Mouse (Mus musculus) forebrain, embryonic 12.5 days (tissue): ENCODE measurements around the gene D430041D05Rik. TPM values are rescaled to one million over a fixed set of nuclear protein-coding genes. Genes with fewer than 3 reads are reported as not detected.

Experiments
- ATAC-seq: fragments of 200-750 bp; cut with Nextera tagmentation; 2 replicates; pipeline ENCODE4 v1.8.0; 2017; ENCODE audit warnings: moderate TSS enrichment; ENCODE audit not compliant: low FRiP score
- H3K27ac ChIP-seq: fragments of 300-500 bp; sonication (generic); 2 replicates; pipeline ENCODE4 v1.5.1; 2016; ENCODE audit warnings: mild to moderate bottlenecking
- H3K27me3 ChIP-seq: fragments of 300-500 bp; sonication (generic); 2 replicates; pipeline ENCODE4 v1.6.1; 2016; ENCODE audit warnings: mild to moderate bottlenecking
- H3K36me3 ChIP-seq: fragments of 300-500 bp; sonication (generic); replicated peaks from 2 replicates; pipeline ENCODE4 v1.6.1; 2016; ENCODE audit warnings: mild to moderate bottlenecking
- H3K4me1 ChIP-seq: fragments of 300-500 bp; sonication (generic); 2 replicates; pipeline ENCODE4 v1.6.1; 2016
- H3K4me2 ChIP-seq: fragments of 300-500 bp; sonication (generic); 2 replicates; pipeline ENCODE4 v1.6.1; 2016; ENCODE audit warnings: mild to moderate bottlenecking, moderate library complexity
- H3K4me3 ChIP-seq: fragments of 300-500 bp; sonication (generic); replicated peaks from 2 replicates; pipeline ENCODE4 v1.5.1; 2016; ENCODE audit warnings: mild to moderate bottlenecking
- H3K9ac ChIP-seq: fragments of 300-500 bp; sonication (generic); 2 replicates; pipeline ENCODE4 v1.6.1; 2016; ENCODE audit warnings: mild to moderate bottlenecking
- H3K9me3 ChIP-seq: fragments of 300-500 bp; sonication (generic); 2 replicates; pipeline ENCODE4 v1.6.1; 2016
- WGBS: fragments of 180-500 bp; shearing (Covaris S2); methylation state at CpG from one replicate; pipeline ENCODE4 v1.1.7; 2016; 5-methylcytosine and 5-hydroxymethylcytosine counted together
- polyA plus RNA-seq: library from polyadenylated mRNA; unstranded; fragments of >200 nt; fragmentation: Nextera tagmentation; extraction: Ambion mirVana; gene quantifications from 2 replicates; pipeline ENCODE4 v1.2.1, GENCODE M21; 2016

Gene D430041D05Rik
- polyA plus RNA-seq, 1 experiment from 2014 or later, result 4.5 TPM

DNA sequence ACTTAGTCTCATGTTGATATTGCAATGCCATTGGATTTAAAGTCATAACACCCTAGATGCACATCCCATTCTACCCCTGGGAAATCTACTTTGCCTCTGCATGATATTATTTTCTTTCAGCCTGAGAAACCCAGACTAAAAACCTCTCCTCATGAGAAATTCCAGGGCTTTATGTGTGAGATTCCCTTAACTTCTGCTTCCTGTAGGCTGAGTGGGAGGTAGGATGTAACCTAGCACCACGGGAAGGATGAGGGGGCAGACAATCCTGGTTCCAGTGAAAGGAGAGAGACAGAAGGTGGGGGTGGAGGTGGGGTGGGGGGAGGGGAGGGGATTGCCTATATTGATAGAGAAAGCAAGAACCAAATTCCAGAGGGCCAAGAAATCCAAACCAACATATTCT is 110.9 kb downstream of the D430041D05Rik start:
- Histone ChIP-seq H3K27ac (no peak overlapping the region), H3K4me3 (no peak overlapping the region), H3K4me2 (no peak overlapping the region), H3K4me1 (no peaks in the 10 kb centered on the region), H3K27me3 (no peaks in the 10 kb centered on the region), H3K36me3 (no peaks in the 10 kb centered on the region), H3K9me3 (no peaks in the 10 kb centered on the region), H3K9ac (no peak overlapping the region)
- ATAC-seq, result no peak
- 65% methylated on average over 1 of the region's 1 CpGs for WGBS

GRCm38 (mm10) chr2:104299160-104299559 is 111.7 kb downstream of the D430041D05Rik start:
- Histone ChIP-seq H3K27ac (no peak overlapping the region), H3K9me3 (no peaks in the 10 kb centered on the region), H3K27me3 (no peaks in the 10 kb centered on the region), H3K4me3 (no peak overlapping the region), H3K9ac (no peak overlapping the region), H3K36me3 (no peaks in the 10 kb centered on the region), H3K4me1 (no peaks in the 10 kb centered on the region), H3K4me2 (no peak overlapping the region)
- WGBS, result 19% methylated on average over 7 of the region's 7 CpGs
- ATAC-seq, result no peak

GRCm38 (mm10) chr2:104286821-104287220 is 124.0 kb downstream of the D430041D05Rik start:
- no peak overlapping the region for H3K9ac ChIP-seq
- H3K4me3 ChIP-seq, result no peak overlapping the region
- H3K36me3 ChIP-seq, result no peaks in the 10 kb centered on the region
- WGBS, result 87% methylated on average over 3 of the region's 3 CpGs
- H3K4me2 ChIP-seq, result no peak overlapping the region
- ATAC-seq, result no peak
- no peaks in the 10 kb centered on the region for H3K27me3 ChIP-seq
- H3K27ac ChIP-seq, result no peak overlapping the region
- no peaks in the 10 kb centered on the region for H3K9me3 ChIP-seq
- H3K4me1 ChIP-seq, result no peaks in the 10 kb centered on the region

DNA sequence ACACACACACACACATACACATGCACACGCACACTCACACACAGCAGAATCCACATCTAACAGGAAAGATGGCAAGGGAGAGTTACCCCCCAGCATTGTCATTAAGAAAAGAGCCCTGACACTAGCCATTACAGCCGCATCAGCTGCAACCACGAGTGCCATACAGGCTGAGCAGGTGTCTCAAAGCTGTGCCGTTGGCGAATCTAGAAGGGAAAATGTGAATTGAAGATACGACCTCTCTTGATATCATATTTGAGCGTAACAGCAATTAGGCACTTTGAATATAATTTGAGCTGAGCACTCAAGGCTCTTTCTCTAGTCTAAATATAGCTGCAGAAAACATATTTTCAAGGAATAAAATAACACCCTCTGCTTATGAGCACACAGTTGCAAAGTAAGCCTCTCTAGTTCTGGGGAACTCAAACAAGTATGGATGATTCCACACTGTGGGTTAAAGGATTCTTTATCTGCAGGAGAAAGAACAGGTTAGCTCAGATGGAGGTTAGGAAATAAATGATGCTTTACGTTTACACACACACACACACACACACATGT is 127.3 kb downstream of the D430041D05Rik start:
- no peaks in the 10 kb centered on the region for H3K4me1 ChIP-seq
- no peak overlapping the region for H3K9ac ChIP-seq
- no peak overlapping the region for H3K4me2 ChIP-seq
- no peak overlapping the region for H3K27ac ChIP-seq
- H3K4me3 ChIP-seq, result no peak overlapping the region
- ATAC-seq, result no peak
- no peaks in the 10 kb centered on the region for H3K36me3 ChIP-seq
- no peaks in the 10 kb centered on the region for H3K27me3 ChIP-seq
- 87% methylated on average over 8 of the region's 8 CpGs for WGBS
- H3K9me3 ChIP-seq, result no peaks in the 10 kb centered on the region

DNA sequence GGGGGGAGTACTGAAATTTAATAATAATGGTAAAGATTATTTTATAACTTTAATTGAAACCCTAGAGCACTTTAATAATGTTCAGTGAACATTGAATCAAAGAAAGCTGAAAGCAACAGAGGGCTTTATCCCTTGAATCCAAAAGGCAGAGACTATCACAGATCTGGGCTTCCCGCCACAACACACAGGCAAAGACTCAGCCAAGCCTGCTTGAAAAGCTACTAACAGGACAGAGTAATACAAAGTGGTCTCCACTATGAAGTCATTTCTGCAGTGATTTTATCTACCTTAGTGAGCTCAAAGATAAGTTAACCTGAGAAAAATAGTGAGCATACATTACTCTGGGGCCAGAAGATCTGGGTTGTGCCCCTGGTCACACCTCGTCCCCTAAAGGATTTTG is 128.0 kb downstream of the D430041D05Rik start:
- 83% methylated on average over 2 of the region's 2 CpGs for WGBS
- Histone ChIP-seq H3K9ac (no peak overlapping the region), H3K4me1 (no peaks in the 10 kb centered on the region), H3K36me3 (no peaks in the 10 kb centered on the region), H3K4me3 (no peak overlapping the region), H3K27ac (no peak overlapping the region), H3K4me2 (no peak overlapping the region), H3K9me3 (no peaks in the 10 kb centered on the region), H3K27me3 (no peaks in the 10 kb centered on the region)
- ATAC-seq, result no peak

GRCm38 (mm10) chr2:104267049-104267448 is 143.8 kb downstream of the D430041D05Rik start:
- H3K4me2 ChIP-seq, result no peak overlapping the region
- 60% methylated on average over 4 of the region's 4 CpGs for WGBS
- ATAC-seq, result no peak
- no peak overlapping the region for H3K27ac ChIP-seq
- H3K9me3 ChIP-seq, result no peaks in the 10 kb centered on the region
- no peaks in the 10 kb centered on the region for H3K27me3 ChIP-seq
- H3K36me3 ChIP-seq, result no peaks in the 10 kb centered on the region
- H3K9ac ChIP-seq, result no peak overlapping the region
- H3K4me3 ChIP-seq, result no peak overlapping the region
- H3K4me1 ChIP-seq, result no peaks in the 10 kb centered on the region

DNA sequence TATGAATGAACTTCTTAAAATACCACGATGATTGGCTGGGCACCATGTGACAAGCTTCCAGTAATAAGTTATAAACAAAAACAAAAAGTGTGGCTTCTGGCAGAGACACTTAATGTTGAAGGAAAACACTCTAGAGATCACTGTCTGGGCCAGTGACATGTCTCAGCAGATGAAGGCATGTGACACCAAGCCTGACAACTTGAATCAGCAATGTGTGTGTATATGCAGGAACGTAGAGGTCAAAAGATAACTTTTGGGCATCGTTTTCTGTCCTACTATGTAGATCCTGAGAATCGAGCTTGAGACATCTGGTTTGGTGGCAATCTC is 149.1 kb downstream of the D430041D05Rik start:
- no peak overlapping the region for H3K27ac ChIP-seq
- WGBS, result 94% methylated on average over 4 of the region's 4 CpGs
- H3K36me3 ChIP-seq, result no peaks in the 10 kb centered on the region
- peaks cover 4% of the 10 kb centered on the region; the same call in 1 of the 2 replicates for H3K4me1 ChIP-seq
- ATAC-seq, result no peak
- H3K27me3 ChIP-seq, result no peaks in the 10 kb centered on the region
- no peak overlapping the region for H3K4me3 ChIP-seq
- no peak overlapping the region for H3K9ac ChIP-seq
- H3K9me3 ChIP-seq, result no peaks in the 10 kb centered on the region
- H3K4me2 ChIP-seq, result no peak overlapping the region

GRCm38 (mm10) chr2:104260920-104261740 is 149.7 kb downstream of the D430041D05Rik start:
- Histone ChIP-seq H3K9ac (no peak overlapping the region), H3K4me1 (peaks cover 4% of the 10 kb centered on the region; the same call in 1 of the 2 replicates), H3K4me2 (no peak overlapping the region), H3K27me3 (no peaks in the 10 kb centered on the region), H3K4me3 (no peak overlapping the region), H3K9me3 (no peaks in the 10 kb centered on the region), H3K36me3 (no peaks in the 10 kb centered on the region), H3K27ac (no peak overlapping the region)
- 85% methylated on average over 18 of the region's 18 CpGs for WGBS
- no peak for ATAC-seq

DNA sequence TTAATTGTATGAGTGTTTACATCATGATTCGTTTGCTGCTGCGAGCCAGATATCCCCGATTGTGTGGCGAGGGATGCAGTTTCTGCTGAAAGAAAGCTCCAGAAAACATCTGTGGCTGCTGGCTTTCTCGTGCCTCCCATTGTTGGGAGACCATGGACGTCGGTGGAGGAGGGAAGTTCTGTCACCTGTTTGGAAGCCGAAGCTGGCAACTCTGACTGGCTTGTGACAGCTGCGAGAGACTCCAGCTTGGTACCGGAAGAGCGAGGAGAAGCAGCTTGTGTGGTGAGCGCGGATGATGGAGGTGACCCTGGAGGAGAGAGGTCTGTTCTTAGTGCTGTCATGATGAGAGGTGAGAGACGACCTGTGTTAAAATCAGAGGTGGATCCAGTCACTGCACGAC is 154.2 kb downstream of the D430041D05Rik start:
- ATAC-seq, result no peak
- H3K27ac ChIP-seq, result no peak overlapping the region
- H3K27me3 ChIP-seq, result no peaks in the 10 kb centered on the region; the same call in 1 of the 2 replicates
- no peak overlapping the region for H3K4me3 ChIP-seq
- no peak overlapping the region for H3K4me2 ChIP-seq
- H3K9ac ChIP-seq, result no peak overlapping the region
- H3K4me1 ChIP-seq, result peaks cover 12% of the 10 kb centered on the region; the same call in 1 of the 2 replicates
- WGBS, result 79% methylated on average over 15 of the region's 15 CpGs
- H3K36me3 ChIP-seq, result 0 out of 2 replicates have a peak, but pooled peaks cover 3% of the 10 kb centered on the region
- H3K9me3 ChIP-seq, result no peaks in the 10 kb centered on the region

- H3K4me1 ChIP-seq, result peaks cover 13% of the 10 kb centered on the region; the same call in 1 of the 2 replicates
- H3K4me3 ChIP-seq, result no peak overlapping the region
- H3K36me3 ChIP-seq, result 0 out of 2 replicates have a peak, but pooled peaks cover 3% of the 10 kb centered on the region
- H3K9ac ChIP-seq, result no peak overlapping the region
- ATAC-seq, result no peak
- no peaks in the 10 kb centered on the region for H3K9me3 ChIP-seq
- H3K27ac ChIP-seq, result no peak overlapping the region
- no peak overlapping the region for H3K4me2 ChIP-seq
- 93% methylated on average over 9 of the region's 9 CpGs for WGBS
- no peaks in the 10 kb centered on the region; the same call in 1 of the 2 replicates for H3K27me3 ChIP-seq
Measured at GRCm38 (mm10) chr2:104254944-104255343, 155.9 kb downstream of the D430041D05Rik start.

DNA sequence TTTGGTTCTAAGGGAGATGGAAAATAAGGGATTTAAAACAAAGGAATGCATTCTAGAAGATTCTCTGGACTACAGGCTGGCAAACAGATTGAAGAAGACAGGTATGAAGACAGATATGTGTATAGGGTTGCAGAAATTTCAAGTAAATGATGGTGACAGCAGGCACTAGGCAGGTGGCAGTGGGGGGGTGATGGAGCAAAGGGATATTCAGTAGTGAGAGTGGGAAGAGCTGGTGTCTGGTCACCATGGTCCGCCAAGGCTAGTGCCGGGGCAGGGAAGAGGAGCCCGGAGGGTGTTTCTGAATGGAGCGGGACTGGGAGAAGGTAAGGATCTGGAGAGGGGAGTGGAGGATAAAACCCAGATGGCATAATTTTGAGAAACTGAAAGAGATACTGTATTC is 157.5 kb downstream of the D430041D05Rik start:
- Histone ChIP-seq H3K4me2 (no peak overlapping the region), H3K27ac (no peak overlapping the region), H3K4me1 (0 out of 2 replicates have a peak, but pooled peaks cover 9% of the 10 kb centered on the region), H3K9ac (no peak overlapping the region), H3K27me3 (no peaks in the 10 kb centered on the region; the same call in 1 of the 2 replicates), H3K9me3 (no peaks in the 10 kb centered on the region), H3K36me3 (0 out of 2 replicates have a peak, but pooled peaks cover 3% of the 10 kb centered on the region), H3K4me3 (no peak overlapping the region)
- WGBS, result 85% methylated on average over 4 of the region's 4 CpGs
- no peak for ATAC-seq

GRCm38 (mm10) chr2:104251647-104252046 is 159.2 kb downstream of the D430041D05Rik start:
- no peak overlapping the region for H3K4me3 ChIP-seq
- WGBS, result 59% methylated on average over 4 of the region's 4 CpGs
- H3K4me1 ChIP-seq, result 0 out of 2 replicates have a peak, but pooled peaks cover 9% of the 10 kb centered on the region
- H3K27ac ChIP-seq, result no peak overlapping the region
- ATAC-seq, result no peak
- H3K9me3 ChIP-seq, result no peaks in the 10 kb centered on the region
- no peak overlapping the region for H3K4me2 ChIP-seq
- 0 out of 2 replicates have a peak, but pooled peaks cover 3% of the 10 kb centered on the region for H3K36me3 ChIP-seq
- H3K9ac ChIP-seq, result no peak overlapping the region
- H3K27me3 ChIP-seq, result no peaks in the 10 kb centered on the region; the same call in 1 of the 2 replicates
